Mouse (Mus musculus) cerebral cortex, adult 2 months (tissue): Measurements from ENCODE around the gene Npr2.

ENCODE experiments used
- WGBS: fragments of 180-500 bp; shearing (Covaris S2); methylation state at CpG from one replicate; pipeline ENCODE4 v1.1.7; 2018; 5-methylcytosine and 5-hydroxymethylcytosine counted together

Gene Npr2

GRCm38 (mm10) chr4:43631046-43631955 is at the start of gene Npr2:
Npr2 (plus strand) TSS chr4:43631935.
- 3% methylated on average over 43 of the region's 70 CpGs for WGBS

GRCm38 (mm10) chr4:43582241-43582640 is 49.5 kb upstream of the Npr2 start:
- WGBS = 94% methylated on average over 5 of the region's 5 CpGs

- WGBS = 70% methylated on average over 7 of the region's 7 CpGs
Observed at GRCm38 (mm10) chr4:43583421-43583820, 48.3 kb upstream of the Npr2 start.

- 58% methylated on average over 12 of the region's 12 CpGs for WGBS
Observed at GRCm38 (mm10) chr4:43584444-43585416, 47.0 kb upstream of the Npr2 start, which contains the start of gene Msmp. Msmp (minus strand) TSS chr4:43584494.

GRCm38 (mm10) chr4:43585682-43586081 is 46.1 kb upstream of the Npr2 start:
- 61% methylated on average over 10 of the region's 10 CpGs for WGBS

GRCm38 (mm10) chr4:43586411-43586810 is 45.3 kb upstream of the Npr2 start:
- WGBS = 70% methylated on average over 8 of the region's 8 CpGs

- 57% methylated on average over 7 of the region's 7 CpGs for WGBS
Observed at GRCm38 (mm10) chr4:43587681-43588080, 44.1 kb upstream of the Npr2 start.

GRCm38 (mm10) chr4:43591543-43591942 is 40.2 kb upstream of the Npr2 start:
- 39% methylated on average over 5 of the region's 5 CpGs for WGBS

GRCm38 (mm10) chr4:43591961-43592360 is 39.8 kb upstream of the Npr2 start:
- 78% methylated on average over 3 of the region's 3 CpGs for WGBS

GRCm38 (mm10) chr4:43593453-43593852 is 38.3 kb upstream of the Npr2 start:
- WGBS = 58% methylated on average over 3 of the region's 3 CpGs

- WGBS = 89% methylated on average over 2 of the region's 2 CpGs
Observed at GRCm38 (mm10) chr4:43596597-43596996, 35.1 kb upstream of the Npr2 start.

GRCm38 (mm10) chr4:43598200-43598599 is 33.5 kb upstream of the Npr2 start:
- 71% methylated on average over 4 of the region's 4 CpGs for WGBS

GRCm38 (mm10) chr4:43598650-43599380 is 32.9 kb upstream of the Npr2 start:
- WGBS = 93% methylated on average over 7 of the region's 7 CpGs

- 78% methylated on average over 9 of the region's 9 CpGs for WGBS
Observed at GRCm38 (mm10) chr4:43600195-43600934, 31.4 kb upstream of the Npr2 start.

- 65% methylated on average over 3 of the region's 3 CpGs for WGBS
Observed at GRCm38 (mm10) chr4:43604099-43604498, 27.6 kb upstream of the Npr2 start.

GRCm38 (mm10) chr4:43604751-43605685 is 26.7 kb upstream of the Npr2 start:
- WGBS = 64% methylated on average over 9 of the region's 9 CpGs

- 63% methylated on average over 10 of the region's 10 CpGs for WGBS
Observed at GRCm38 (mm10) chr4:43612534-43612933, 19.2 kb upstream of the Npr2 start.

- WGBS = 54% methylated on average over 3 of the region's 3 CpGs
Observed at GRCm38 (mm10) chr4:43613060-43613730, 18.5 kb upstream of the Npr2 start.

- 82% methylated on average over 4 of the region's 4 CpGs for WGBS
Observed at GRCm38 (mm10) chr4:43620146-43620778, 11.5 kb upstream of the Npr2 start.
